Mouse (Mus musculus): Measurements from ENCODE around the gene Cyp46a1. TPM values are rescaled to one million over a fixed set of nuclear protein-coding genes. Genes with fewer than 3 reads are reported as not detected.

Cyp46a1 gene
- polyA plus RNA-seq, 1 experiment = 3.0 TPM

GRCm38 (mm10) chr12:108403957-108404356 lies 69.8 kb downstream of the Cyp46a1 start:
- no peak for DNase-seq
- 18% methylated on average over 6 of the region's 6 CpGs for WGBS

GRCm38 (mm10) chr12:108409100-108409499 lies 74.9 kb downstream of the Cyp46a1 start:
- H3K4me1 ChIP-seq (ENCODE audit: control insufficient read depth, insufficient read depth, low read length) = peaks cover 1% of the 10 kb centered on the region; the same call in 1 of the 2 replicates
- 74% methylated on average over 5 of the region's 5 CpGs for WGBS
- no peak for DNase-seq
- TF ChIP-seq CTCF (IDR thresholded peaks at IDR 0.05; ENCODE audit: insufficient read depth, low read length) (no peak), POLR2A (IDR thresholded peaks at IDR 0.05; ENCODE audit: borderline replicate concordance, extremely low read depth, low read depth, low read length) (no peak)
- H3K4me3 ChIP-seq (replicated peaks; ENCODE audit: extremely low read depth, low read depth, low read length) = no peak overlapping the region

More at GRCm38 (mm10) chr12:108403957-108404356, 69.8 kb downstream of the Cyp46a1 start:
- no peak overlapping the region for H3K4me3 ChIP-seq (replicated peaks; ENCODE audit: extremely low read depth, low read depth, low read length)
- TF ChIP-seq POLR2A (IDR thresholded peaks at IDR 0.05; ENCODE audit: borderline replicate concordance, extremely low read depth, low read depth, low read length) (no peak), CTCF (IDR thresholded peaks at IDR 0.05; ENCODE audit: insufficient read depth, low read length) (no peak)
- peaks cover 7% of the 10 kb centered on the region; the same call in 1 of the 2 replicates for H3K4me1 ChIP-seq (ENCODE audit: control insufficient read depth, insufficient read depth, low read length)

- TF ChIP-seq POLR2A (IDR thresholded peaks at IDR 0.05; ENCODE audit: borderline replicate concordance, extremely low read depth, low read depth, low read length) (no peak), CTCF (IDR thresholded peaks at IDR 0.05; ENCODE audit: insufficient read depth, low read length) (no peak)
- no peak for DNase-seq
- Histone ChIP-seq H3K4me3 (replicated peaks; ENCODE audit: extremely low read depth, low read depth, low read length) (no peak overlapping the region), H3K4me1 (ENCODE audit: control insufficient read depth, insufficient read depth, low read length) (no peaks in the 10 kb centered on the region)
- WGBS = 73% methylated on average over 14 of the region's 14 CpGs
Measured at GRCm38 (mm10) chr12:108410416-108411208, 76.4 kb downstream of the Cyp46a1 start.

Other genes with a start within 250 kb of the Cyp46a1 start
- gene Setd3, start 155.1 kb upstream of the Cyp46a1 start, polyA plus RNA-seq (2012; rRNA removed) = 19.8 and 28.4 TPM in 2 replicates
- gene Ccnk, start 154.8 kb upstream of the Cyp46a1 start, polyA plus RNA-seq (2012; rRNA removed) = 11.1 and 15.8 TPM in 2 replicates
- gene Ccdc85c, start 59.0 kb upstream of the Cyp46a1 start, polyA plus RNA-seq (2012; rRNA removed) = 22.2 and 22.5 TPM in 2 replicates
- gene Hhipl1, start 28.1 kb upstream of the Cyp46a1 start, polyA plus RNA-seq (2012; rRNA removed) = 1.3 and 1.8 TPM in 2 replicates
- gene Eml1, start 36.6 kb downstream of the Cyp46a1 start, polyA plus RNA-seq (2012; rRNA removed) = 51.5 and 70.6 TPM in 2 replicates
- 51.2 and 65.6 TPM in 2 replicates for gene Evl, start 220.3 kb downstream of the Cyp46a1 start, polyA plus RNA-seq (2012; rRNA removed)